Comparison of ENCODE assay signal across 9 mouse cellular contexts in the genomic region with DNA sequence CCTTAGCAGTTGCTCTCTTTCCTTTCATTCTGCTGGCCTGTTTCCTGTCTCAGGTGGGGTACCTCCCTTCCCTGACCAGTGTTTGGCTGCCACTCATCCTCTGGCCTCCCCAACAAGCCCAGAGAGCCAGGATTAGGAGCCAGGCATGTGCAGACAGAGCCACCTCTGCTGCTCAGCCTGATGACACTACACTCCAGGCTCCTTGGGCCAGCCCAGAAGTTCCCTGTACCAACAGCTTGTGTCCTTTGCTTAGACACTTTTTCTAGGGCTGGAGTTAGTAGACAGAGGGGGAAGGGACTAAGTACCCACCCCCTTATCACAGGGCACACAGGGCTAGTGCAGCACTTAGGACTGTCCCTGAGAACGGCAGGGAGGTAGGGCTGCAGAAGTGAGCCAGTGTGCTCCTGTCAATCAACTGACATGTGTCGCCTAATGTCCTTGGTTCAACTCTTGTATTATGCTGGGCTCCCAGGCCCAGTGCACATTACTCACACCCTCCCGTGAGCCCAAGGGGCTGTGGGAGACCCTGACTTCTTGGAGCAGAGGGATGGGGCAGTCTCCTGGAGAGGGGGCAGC. TPM values are rescaled to one million over a fixed set of nuclear protein-coding genes. Genes with fewer than 3 reads are reported as not detected.
DNase-seq lines count a peak whose midpoint lies in the region; ATAC-seq and TF ChIP-seq lines count a peak whose summit lies in the region.
"Had no signal": no experiment of that assay in that cellular context is flagged by ENCODE, and none has a peak within 500 bp of the region (broad histone marks: within the 10 kb centered on the region; RNA-seq: fewer than 3 reads in every experiment).

No protein-coding gene starts in this region.

- DNase-seq in adrenal gland, postnatal 14 days = peak; percentile 40
- no peak for DNase-seq in adrenal gland, postnatal 25 days
- DNase-seq in heart, postnatal 25 days (ENCODE audit: low spot score) = no peak
- DNase-seq in lung, postnatal 14 days = no peak
- no peak for DNase-seq in liver, postnatal 0 days
- DNase-seq in left cerebral cortex, postnatal 25 days (ENCODE audit: low spot score in 2 of 2) = no peak
- DNase-seq: thymus, postnatal 4 days had no signal

- no peak for TF ChIP-seq CTCF in liver, postnatal 0 days (IDR thresholded peaks at IDR 0.05; ENCODE audit: low read depth)

- H3K27me3 ChIP-seq in heart, embryonic 13.5 days (replicated peaks) = no peaks in the 10 kb centered on the region
- no peaks in the 10 kb centered on the region for H3K27me3 ChIP-seq in lung, embryonic 15.5 days
- H3K27me3 ChIP-seq in liver, postnatal 0 days (ENCODE audit: insufficient read depth, low read length) = no peaks in the 10 kb centered on the region

- WGBS in heart, embryonic 13.5 days = 33% methylated on average over 3 of the region's 3 CpGs
- 38% methylated on average over 3 of the region's 3 CpGs for WGBS in lung, embryonic 15.5 days
- 35% methylated on average over 3 of the region's 3 CpGs for WGBS in liver, postnatal 0 days (ENCODE audit: insufficient replicate concordance)

- intact Hi-C loops in heart, postnatal 25 days (cut with DNase I) = loop anchor here (5.0 kb wide), 1 partner anchor 120 kb away; no protein-coding TSS in a partner anchor
- intact Hi-C loops in left cerebral cortex, postnatal 25 days (cut with DNase I) = loop anchor here (5.0 to 10.0 kb wide), 2 partner anchors 80 to 362 kb away; no protein-coding TSS in a partner anchor

- no peak overlapping the region for H3K9ac ChIP-seq in heart, embryonic 13.5 days
- no peak overlapping the region for H3K9ac ChIP-seq in lung, embryonic 15.5 days
- no peak overlapping the region for H3K9ac ChIP-seq in liver, postnatal 0 days (replicated peaks)

- no peak overlapping the region for H3K4me2 ChIP-seq in heart, embryonic 13.5 days
- no peak overlapping the region for H3K4me2 ChIP-seq in lung, embryonic 15.5 days
- H3K4me2 ChIP-seq in liver, postnatal 0 days (ENCODE audit: low read depth, low read length) = no peak overlapping the region

- peaks cover 47% of the 10 kb centered on the region for H3K36me3 ChIP-seq in heart, embryonic 13.5 days
- peaks cover 40% of the 10 kb centered on the region for H3K36me3 ChIP-seq in lung, embryonic 15.5 days
- H3K36me3 ChIP-seq in liver, postnatal 0 days (replicated peaks; ENCODE audit: insufficient read depth, low read length) = peaks cover 38% of the 10 kb centered on the region

- 0 out of 2 replicates have a peak, but pooled peaks have one; percentile 14 for ATAC-seq in heart, embryonic 13.5 days (ENCODE audit: extremely low read depth, insufficient number of reproducible peaks, low FRiP score, low TSS enrichment)
- peak; percentile 15; the same call in 1 of the 2 replicates for ATAC-seq in lung, embryonic 15.5 days (ENCODE audit: borderline replicate concordance, extremely low read depth, low FRiP score, low TSS enrichment)
- ATAC-seq in liver, postnatal 0 days = 0 out of 2 replicates have a peak, but pooled peaks have one; percentile 6

- no peak overlapping the region for H3K27ac ChIP-seq in heart, embryonic 13.5 days (replicated peaks)
- H3K27ac ChIP-seq in lung, embryonic 15.5 days = no peak overlapping the region
- peak overlapping the region; percentile 52 for H3K27ac ChIP-seq in liver, postnatal 0 days (ENCODE audit: low read depth)

- no peak for TF ChIP-seq EP300 in liver, postnatal 0 days (IDR thresholded peaks at IDR 0.05; ENCODE audit: low read depth)

- H3K4me1 ChIP-seq in heart, embryonic 13.5 days = peaks cover 16% of the 10 kb centered on the region
- no peaks in the 10 kb centered on the region for H3K4me1 ChIP-seq in lung, embryonic 15.5 days
- H3K4me1 ChIP-seq in liver, postnatal 0 days (ENCODE audit: insufficient read depth) = peaks cover 9% of the 10 kb centered on the region; the same call in 1 of the 2 replicates

- H3K9me3 ChIP-seq in heart, embryonic 13.5 days = no peaks in the 10 kb centered on the region
- no peaks in the 10 kb centered on the region for H3K9me3 ChIP-seq in lung, embryonic 15.5 days
- H3K9me3 ChIP-seq in liver, postnatal 0 days (ENCODE audit: low read length) = no peaks in the 10 kb centered on the region

- no peak overlapping the region for H3K4me3 ChIP-seq in heart, embryonic 13.5 days
- no peak overlapping the region for H3K4me3 ChIP-seq in lung, embryonic 15.5 days
- H3K4me3 ChIP-seq in liver, postnatal 0 days (ENCODE audit: low read depth, low read length) = no peak overlapping the region

RNA-seq across cellular contexts. Expression of a gene that starts 38.0 kb away (rescaled TPM):
- 14.8 and 15.5 TPM in 2 replicates for total RNA-seq in adrenal gland, postnatal 14 days (2021)
- 14.4 and 15.0 TPM in 2 replicates for total RNA-seq in adrenal gland, postnatal 25 days (2021)
- polyA plus RNA-seq in heart, embryonic 13.5 days (2015; fragmentation: Nextera tagmentation; extraction: Ambion mirVana) = 2.8 and 3.2 TPM in 2 replicates
- 1 to 10 TPM; 5.5 to 6.0 TPM for total RNA-seq in heart, postnatal 25 days (2021)
- 3.6 and 4.1 TPM in 2 replicates for polyA plus RNA-seq in lung, embryonic 15.5 days (2015; fragmentation: Nextera tagmentation; extraction: Ambion mirVana)
- 1.2 and 2.0 TPM in 2 replicates for polyA plus RNA-seq in liver, postnatal 0 days (2015; fragmentation: Nextera tagmentation; extraction: Ambion mirVana)
- 10 to 100 TPM; 15.9 to 17.2 TPM for total RNA-seq in left cerebral cortex, postnatal 25 days (2021)
